Mouse (Mus musculus) CD4-positive helper T cell, adult 2 months (primary cell): Measurements from ENCODE around the gene Nkx1-1.

Experiments
- DNase-seq: peaks from one replicate; pipeline ENCODE4 v3.0.0-alpha.2; 2012; ENCODE audit warnings: low read depth, missing footprints, low spot score

The Nkx1-1 gene

GRCm38 (mm10) chr5:33420313-33420712 is 13.5 kb downstream of the Nkx1-1 start:
- DNase-seq: no peak

GRCm38 (mm10) chr5:33400819-33401218 is 33.0 kb downstream of the Nkx1-1 start:
- no peak for DNase-seq

- DNase-seq: no peak
Observed at GRCm38 (mm10) chr5:33396828-33397227, 36.9 kb downstream of the Nkx1-1 start.

GRCm38 (mm10) chr5:33395693-33396092 is 38.1 kb downstream of the Nkx1-1 start:
- no peak for DNase-seq

GRCm38 (mm10) chr5:33393803-33394202 is 40.0 kb downstream of the Nkx1-1 start:
- peak; percentile 74 for DNase-seq

- no peak for DNase-seq
Observed at GRCm38 (mm10) chr5:33387550-33387949, 46.2 kb downstream of the Nkx1-1 start.
